Mouse (Mus musculus) neural tube, embryonic 15.5 days (tissue): ENCODE data around the gene Trp53rkb. TPM values are rescaled to one million over a fixed set of nuclear protein-coding genes. Genes with fewer than 3 reads are reported as not detected.

ENCODE experiments used
- ATAC-seq: fragments of 200-750 bp; cut with Nextera tagmentation; 2 replicates; pipeline ENCODE4 v1.8.0; 2017; ENCODE audit warnings: mild to moderate bottlenecking, moderate TSS enrichment, moderate library complexity; ENCODE audit not compliant: low FRiP score
- H3K27ac ChIP-seq: fragments of 300-500 bp; sonication (generic); replicated peaks from 2 replicates; pipeline ENCODE4 v1.5.1; 2015; ENCODE audit warnings: mild to moderate bottlenecking, inconsistent platforms
- H3K27me3 ChIP-seq: fragments of 300-500 bp; sonication (generic); replicated peaks from 2 replicates; pipeline ENCODE4 v1.6.1; 2015; ENCODE audit warnings: inconsistent platforms
- H3K36me3 ChIP-seq: fragments of 300-500 bp; sonication (generic); 2 replicates; pipeline ENCODE4 v1.6.1; 2015; ENCODE audit warnings: inconsistent platforms
- H3K4me1 ChIP-seq: fragments of 300-500 bp; sonication (generic); 2 replicates; pipeline ENCODE4 v1.6.1; 2015; ENCODE audit warnings: inconsistent platforms
- H3K4me2 ChIP-seq: fragments of 300-500 bp; sonication (generic); 2 replicates; pipeline ENCODE4 v1.6.1; 2015; ENCODE audit warnings: inconsistent platforms, mild to moderate bottlenecking, moderate library complexity
- H3K4me3 ChIP-seq: fragments of 300-500 bp; sonication (generic); replicated peaks from 2 replicates; pipeline ENCODE4 v1.5.1; 2015; ENCODE audit warnings: mild to moderate bottlenecking, inconsistent platforms
- H3K9ac ChIP-seq: fragments of 300-500 bp; sonication (generic); replicated peaks from 2 replicates; pipeline ENCODE4 v1.6.1; 2015; ENCODE audit warnings: mild to moderate bottlenecking, inconsistent platforms
- H3K9me3 ChIP-seq: fragments of 300-500 bp; sonication (generic); replicated peaks from 2 replicates; pipeline ENCODE4 v1.6.1; 2016; ENCODE audit warnings: inconsistent platforms
- WGBS: fragments of 180-500 bp; shearing (Covaris S2); methylation state at CpG from one replicate; pipeline ENCODE4 v1.1.7; 2015; ENCODE audit warnings: mixed read lengths; 5-methylcytosine and 5-hydroxymethylcytosine counted together
- polyA plus RNA-seq: library from polyadenylated mRNA; unstranded; fragments of >200 nt; fragmentation: Nextera tagmentation; extraction: Ambion mirVana; gene quantifications from 2 replicates; pipeline ENCODE4 v1.2.1, GENCODE M21; 2015

The Trp53rkb gene
- polyA plus RNA-seq, 1 experiment from 2014 or later: 9.1 TPM

DNA sequence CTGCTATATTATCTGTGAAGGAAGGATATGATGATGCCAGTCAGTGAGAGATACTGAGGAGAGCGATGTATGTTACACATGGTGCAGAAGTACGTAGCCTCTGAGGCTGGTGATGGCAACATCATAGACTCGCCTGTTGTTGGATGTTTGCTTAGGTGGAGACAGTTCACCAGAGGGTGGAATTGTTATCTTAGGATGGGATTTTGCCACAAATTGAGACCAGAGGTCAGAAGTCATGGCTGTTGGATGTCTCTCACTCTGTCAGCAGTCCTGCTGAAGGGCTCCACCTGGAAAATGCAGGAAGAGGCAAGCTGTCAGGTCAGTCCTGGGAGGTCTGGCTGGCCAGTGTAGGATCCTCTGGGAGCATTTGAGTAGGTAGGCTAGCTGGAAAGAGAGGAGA is 29.1 kb downstream of the Trp53rkb start:
- Histone ChIP-seq H3K4me3 (no peak overlapping the region), H3K9me3 (no peaks in the 10 kb centered on the region), H3K27me3 (no peaks in the 10 kb centered on the region), H3K4me2 (no peak overlapping the region), H3K9ac (no peak overlapping the region), H3K4me1 (0 out of 2 replicates have a peak, but pooled peaks cover 12% of the 10 kb centered on the region), H3K27ac (no peak overlapping the region), H3K36me3 (no peaks in the 10 kb centered on the region)
- no peak for ATAC-seq
- WGBS: 96% methylated on average over 3 of the region's 3 CpGs

DNA sequence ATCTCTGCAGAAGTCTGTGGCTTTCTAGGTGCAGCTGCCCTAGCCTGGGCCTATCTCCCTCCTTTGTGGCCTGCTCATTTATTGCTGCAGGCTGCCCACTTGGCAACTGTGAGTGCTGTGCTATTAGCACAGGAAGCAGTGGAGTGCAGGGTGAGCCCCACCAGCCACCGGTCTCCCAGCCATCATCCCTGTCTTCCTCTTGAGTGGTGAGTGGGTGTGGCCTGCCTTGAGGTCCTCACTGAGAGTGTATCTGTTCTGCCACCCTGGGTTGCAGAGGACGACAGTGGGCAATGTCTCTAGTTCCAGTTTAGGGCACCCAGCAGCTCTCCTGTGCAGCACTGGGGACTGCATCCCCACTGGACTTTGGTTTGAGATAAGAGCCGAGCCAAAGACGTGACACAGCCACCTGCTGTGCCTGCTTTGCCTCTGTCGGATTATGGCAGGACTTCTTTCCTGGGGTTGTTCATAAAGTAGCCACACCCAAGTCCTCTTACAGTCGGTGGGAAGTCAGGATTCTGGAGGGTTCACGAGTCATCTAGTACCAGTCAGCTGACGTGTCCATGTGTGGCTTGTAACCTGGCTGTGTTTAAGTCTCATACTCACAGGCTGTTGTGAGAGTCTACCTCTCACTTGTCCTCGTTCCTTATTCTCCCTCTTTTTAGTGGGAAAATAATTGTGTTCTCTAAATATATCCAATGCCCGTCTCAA is 29.9 kb downstream of the Trp53rkb start:
- WGBS: 69% methylated on average over 10 of the region's 10 CpGs

DNA sequence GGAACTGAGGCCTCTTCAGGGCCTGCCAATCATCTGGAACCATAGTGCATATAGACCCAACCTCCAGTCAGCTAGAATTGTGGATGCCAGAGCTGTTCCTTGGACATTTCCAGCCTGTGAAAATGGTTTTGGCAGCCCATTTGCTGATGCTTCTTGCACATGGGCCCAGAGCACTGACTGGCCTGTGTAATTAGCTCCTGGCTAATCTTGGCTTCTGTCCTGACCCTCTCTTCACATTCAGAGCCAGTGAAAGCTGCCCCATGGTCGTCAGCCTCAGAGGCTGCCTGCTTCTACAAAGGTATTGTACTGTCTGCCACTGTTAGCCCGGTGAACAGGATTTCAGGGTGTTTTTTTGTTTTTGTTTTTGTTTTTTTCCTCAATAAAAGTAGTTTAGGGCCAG is 30.6 kb downstream of the Trp53rkb start:
- 50% methylated on average over 2 of the region's 2 CpGs for WGBS
- Histone ChIP-seq H3K36me3 (peaks cover 5% of the 10 kb centered on the region; the same call in 1 of the 2 replicates), H3K9ac (no peak overlapping the region), H3K27ac (peak overlapping the region; percentile 4; the same call in 1 of the 2 replicates), H3K27me3 (no peaks in the 10 kb centered on the region), H3K4me1 (0 out of 2 replicates have a peak, but pooled peaks cover 12% of the 10 kb centered on the region), H3K4me2 (no peak overlapping the region), H3K4me3 (no peak overlapping the region), H3K9me3 (no peaks in the 10 kb centered on the region)
- ATAC-seq: no peak

More for the DNA sequence above, 29.9 kb downstream of the Trp53rkb start:
- no peak overlapping the region for H3K4me2 ChIP-seq
- H3K36me3 ChIP-seq: no peaks in the 10 kb centered on the region
- no peak overlapping the region for H3K4me3 ChIP-seq
- H3K27ac ChIP-seq: 0 out of 2 replicates have a peak overlapping the region, but pooled peaks have one; percentile 13
- H3K27me3 ChIP-seq: no peaks in the 10 kb centered on the region
- no peak for ATAC-seq
- H3K4me1 ChIP-seq: 0 out of 2 replicates have a peak, but pooled peaks cover 12% of the 10 kb centered on the region
- H3K9me3 ChIP-seq: no peaks in the 10 kb centered on the region
- no peak overlapping the region for H3K9ac ChIP-seq

DNA sequence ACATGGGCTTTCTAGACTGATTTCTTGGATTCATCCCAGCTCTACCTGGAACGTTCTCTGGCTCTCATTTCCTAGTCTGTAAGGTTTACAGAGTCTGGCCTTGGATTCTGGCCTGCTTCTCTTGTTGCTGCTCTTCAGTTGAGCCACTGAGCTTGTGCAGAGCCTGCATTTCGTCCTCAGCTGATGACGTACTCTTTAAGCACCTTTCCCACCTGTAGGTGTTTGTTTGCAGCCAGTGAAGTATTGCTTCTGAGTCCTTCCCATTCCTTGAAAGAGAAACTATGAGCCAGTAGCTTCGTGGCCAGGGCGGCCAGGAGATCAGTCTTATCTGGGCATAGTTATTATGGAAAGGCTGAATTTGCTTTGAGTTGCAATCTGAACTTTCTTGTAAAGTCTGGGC is 32.1 kb downstream of the Trp53rkb start:
- Histone ChIP-seq H3K9ac (no peak overlapping the region), H3K36me3 (peaks cover 15% of the 10 kb centered on the region; the same call in 1 of the 2 replicates), H3K9me3 (no peaks in the 10 kb centered on the region), H3K4me1 (0 out of 2 replicates have a peak, but pooled peaks cover 12% of the 10 kb centered on the region), H3K4me3 (no peak overlapping the region), H3K4me2 (no peak overlapping the region), H3K27me3 (no peaks in the 10 kb centered on the region), H3K27ac (no peak overlapping the region)
- 92% methylated on average over 5 of the region's 5 CpGs for WGBS
- no peak for ATAC-seq

GRCm38 (mm10) chr2:166824998-166825397 is 32.7 kb downstream of the Trp53rkb start:
- ATAC-seq: no peak
- peaks cover 15% of the 10 kb centered on the region; the same call in 1 of the 2 replicates for H3K36me3 ChIP-seq
- no peak overlapping the region for H3K4me2 ChIP-seq
- H3K27me3 ChIP-seq: no peaks in the 10 kb centered on the region
- H3K4me1 ChIP-seq: 0 out of 2 replicates have a peak, but pooled peaks cover 12% of the 10 kb centered on the region
- H3K9me3 ChIP-seq: no peaks in the 10 kb centered on the region
- no peak overlapping the region for H3K9ac ChIP-seq
- no peak overlapping the region for H3K4me3 ChIP-seq
- 92% methylated on average over 5 of the region's 5 CpGs for WGBS
- H3K27ac ChIP-seq: no peak overlapping the region

- Histone ChIP-seq H3K4me1 (0 out of 2 replicates have a peak, but pooled peaks cover 7% of the 10 kb centered on the region), H3K9me3 (no peaks in the 10 kb centered on the region), H3K27ac (no peak overlapping the region), H3K27me3 (no peaks in the 10 kb centered on the region), H3K36me3 (peaks cover 15% of the 10 kb centered on the region; the same call in 1 of the 2 replicates), H3K4me2 (no peak overlapping the region), H3K9ac (no peak overlapping the region), H3K4me3 (no peak overlapping the region)
- ATAC-seq: no peak
- 91% methylated on average over 8 of the region's 8 CpGs for WGBS
Observed at GRCm38 (mm10) chr2:166826491-166827224, 34.3 kb downstream of the Trp53rkb start.

- H3K36me3 ChIP-seq: peaks cover 15% of the 10 kb centered on the region; the same call in 1 of the 2 replicates
- H3K4me3 ChIP-seq: no peak overlapping the region
- no peak overlapping the region for H3K4me2 ChIP-seq
- H3K27me3 ChIP-seq: no peaks in the 10 kb centered on the region
- no peak overlapping the region for H3K27ac ChIP-seq
- H3K9ac ChIP-seq: no peak overlapping the region
- H3K9me3 ChIP-seq: no peaks in the 10 kb centered on the region
- no peaks in the 10 kb centered on the region for H3K4me1 ChIP-seq
- 94% methylated on average over 12 of the region's 12 CpGs for WGBS
- ATAC-seq: no peak
Observed at GRCm38 (mm10) chr2:166828306-166828705, 36.0 kb downstream of the Trp53rkb start.

GRCm38 (mm10) chr2:166830350-166830749 is 38.0 kb downstream of the Trp53rkb start:
- H3K9ac ChIP-seq: no peak overlapping the region
- 94% methylated on average over 5 of the region's 5 CpGs for WGBS
- ATAC-seq: no peak
- no peak overlapping the region for H3K4me2 ChIP-seq
- H3K4me3 ChIP-seq: no peak overlapping the region
- peaks cover 18% of the 10 kb centered on the region for H3K36me3 ChIP-seq
- no peaks in the 10 kb centered on the region for H3K4me1 ChIP-seq
- no peak overlapping the region for H3K27ac ChIP-seq
- H3K27me3 ChIP-seq: no peaks in the 10 kb centered on the region
- H3K9me3 ChIP-seq: no peaks in the 10 kb centered on the region

DNA sequence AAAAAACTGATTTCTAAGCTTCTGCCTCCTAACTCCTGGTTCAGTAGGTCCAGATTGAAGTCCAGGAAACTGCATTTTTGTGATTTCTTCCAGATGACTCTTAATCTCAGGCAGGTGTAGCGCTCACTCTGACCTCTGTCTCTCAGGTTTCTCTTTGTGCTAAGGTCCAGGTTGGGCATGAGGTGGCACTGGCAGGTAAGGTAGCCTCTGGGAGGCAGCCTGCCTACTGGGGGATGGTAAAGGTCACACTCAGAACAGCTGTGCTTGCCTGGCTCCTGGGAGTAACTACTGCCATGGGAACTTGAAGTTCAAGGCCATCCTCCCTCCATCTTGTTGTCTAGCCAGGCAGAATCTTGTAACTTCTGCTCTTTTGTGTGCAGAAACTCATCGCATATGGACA is 41.8 kb downstream of the Trp53rkb start:
- no peaks in the 10 kb centered on the region for H3K27me3 ChIP-seq
- no peaks in the 10 kb centered on the region for H3K4me1 ChIP-seq
- 95% methylated on average over 2 of the region's 2 CpGs for WGBS
- no peak for ATAC-seq
- H3K4me3 ChIP-seq: no peak overlapping the region
- no peak overlapping the region for H3K27ac ChIP-seq
- H3K4me2 ChIP-seq: no peak overlapping the region
- H3K9me3 ChIP-seq: no peaks in the 10 kb centered on the region
- peaks cover 27% of the 10 kb centered on the region for H3K36me3 ChIP-seq
- H3K9ac ChIP-seq: no peak overlapping the region

DNA sequence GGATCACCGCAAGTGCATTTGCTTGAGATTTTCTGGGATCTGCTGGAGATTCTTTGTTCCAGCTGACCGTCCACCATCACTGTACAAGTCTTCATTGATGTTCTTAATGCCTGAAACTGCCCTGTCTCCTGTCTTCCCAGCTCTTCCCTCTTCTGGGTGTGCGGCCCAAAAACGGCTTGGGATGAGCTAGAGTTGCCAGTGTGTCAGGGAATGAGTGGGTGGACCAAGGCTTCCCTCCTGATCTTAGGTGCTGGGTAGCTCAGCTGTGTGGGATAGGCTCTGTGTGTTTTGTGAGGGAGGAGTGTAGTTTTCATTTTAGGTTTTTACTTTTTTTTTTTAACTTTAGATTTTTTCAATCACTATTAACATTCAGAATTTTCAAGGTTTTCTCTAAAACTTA is 42.5 kb downstream of the Trp53rkb start:
- no peaks in the 10 kb centered on the region for H3K4me1 ChIP-seq
- no peak overlapping the region for H3K4me2 ChIP-seq
- H3K9me3 ChIP-seq: no peaks in the 10 kb centered on the region
- ATAC-seq: no peak
- no peaks in the 10 kb centered on the region for H3K27me3 ChIP-seq
- no peak overlapping the region for H3K4me3 ChIP-seq
- H3K9ac ChIP-seq: no peak overlapping the region
- no peak overlapping the region for H3K27ac ChIP-seq
- WGBS: 96% methylated on average over 4 of the region's 4 CpGs
- H3K36me3 ChIP-seq: peaks cover 32% of the 10 kb centered on the region

- Histone ChIP-seq H3K9ac (no peak overlapping the region), H3K27ac (no peak overlapping the region), H3K27me3 (no peaks in the 10 kb centered on the region), H3K36me3 (peaks cover 35% of the 10 kb centered on the region), H3K4me1 (no peaks in the 10 kb centered on the region), H3K4me2 (no peak overlapping the region), H3K4me3 (no peak overlapping the region), H3K9me3 (no peaks in the 10 kb centered on the region)
- no peak for ATAC-seq
- 79% methylated on average over 5 of the region's 5 CpGs for WGBS
Observed at GRCm38 (mm10) chr2:166835581-166835980, 43.2 kb downstream of the Trp53rkb start.

DNA sequence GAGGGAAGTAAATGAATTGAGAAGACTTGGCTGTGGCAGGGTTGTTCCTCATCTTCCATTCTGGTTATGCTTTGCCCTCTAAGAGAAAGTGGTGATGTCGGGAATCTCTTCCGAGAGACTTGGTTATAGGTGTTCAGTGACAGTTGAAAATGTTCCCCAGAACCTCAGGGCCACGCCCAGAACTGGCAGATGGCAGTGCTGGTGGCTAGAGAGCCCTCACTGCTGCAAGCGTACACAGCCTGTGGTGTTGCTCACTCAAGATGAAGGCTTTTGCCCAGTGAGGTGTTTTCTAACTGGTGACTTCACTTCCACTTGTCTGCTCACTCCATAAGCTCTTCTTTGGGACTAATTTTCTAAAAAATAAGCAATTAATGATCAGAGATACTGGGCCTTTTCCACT is 49.5 kb downstream of the Trp53rkb start:
- Histone ChIP-seq H3K4me1 (no peaks in the 10 kb centered on the region), H3K36me3 (peaks cover 47% of the 10 kb centered on the region), H3K27me3 (no peaks in the 10 kb centered on the region), H3K27ac (no peak overlapping the region), H3K4me2 (no peak overlapping the region), H3K4me3 (no peak overlapping the region), H3K9me3 (no peaks in the 10 kb centered on the region), H3K9ac (no peak overlapping the region)
- ATAC-seq: no peak
- 88% methylated on average over 4 of the region's 4 CpGs for WGBS
